Mouse (Mus musculus) adrenal gland, adult 18-20 months (tissue): ENCODE data around the gene Tmem234. TPM values are rescaled to one million over a fixed set of nuclear protein-coding genes. Genes with fewer than 3 reads are reported as not detected.
A peak's percentile ranks its signal among the peaks of the same experiment; 100 is the strongest.

Experiments used
- DNase-seq, 2 experiments: peaks; one replicate each; pipeline ENCODE4 v3.0.0; 2021 to 2022; ENCODE audit warnings: low spot score in 2 of 2
- total RNA-seq, 2 experiments: library from RNA; stranded (reverse); gene quantifications; 1 replicate in 1 of 2; 2 replicates in 1 of 2; pipeline ENCODE4 v1.2.3; 2021

Tmem234 gene
- total RNA-seq, 2 experiments from 2014 or later, result 84.9 to 105 TPM

GRCm38 (mm10) chr4:129620419-129621282 is 20.2 kb downstream of the Tmem234 start:
- no peak for DNase-seq

- no peak for DNase-seq
These were observed 20.9 kb downstream of the Tmem234 start for GRCm38 (mm10) chr4:129621283-129621841.

GRCm38 (mm10) chr4:129622120-129622802 is 21.8 kb downstream of the Tmem234 start:
- DNase-seq, result no peak

- DNase-seq, result no peak
These were observed 22.5 kb downstream of the Tmem234 start for GRCm38 (mm10) chr4:129622803-129623535.

GRCm38 (mm10) chr4:129623681-129624091 is 23.2 kb downstream of the Tmem234 start, which contains the start of gene Ccdc28b:
TSS of gene Ccdc28b (minus strand) at chr4:129623947.
- DNase-seq, result peak in 1 of 2 experiments; percentile 42

- DNase-seq, result peak; percentile 68 to 71
These were observed 24.0 kb downstream of the Tmem234 start for GRCm38 (mm10) chr4:129624281-129625028.

- no peak for DNase-seq
These were observed 24.5 kb downstream of the Tmem234 start for GRCm38 (mm10) chr4:129625029-129625370.

GRCm38 (mm10) chr4:129625496-129625895 is 25.0 kb downstream of the Tmem234 start:
- no peak for DNase-seq

- no peak for DNase-seq
These were observed 25.6 kb downstream of the Tmem234 start for GRCm38 (mm10) chr4:129626035-129626434.

- DNase-seq, result peak in 1 of 2 experiments; percentile 51
These were observed 30.5 kb downstream of the Tmem234 start for GRCm38 (mm10) chr4:129630944-129631343.

- no peak for DNase-seq
These were observed 31.4 kb downstream of the Tmem234 start for GRCm38 (mm10) chr4:129631867-129632266.

GRCm38 (mm10) chr4:129633852-129634251 is 33.4 kb downstream of the Tmem234 start:
- DNase-seq, result no peak

GRCm38 (mm10) chr4:129639221-129639620 is 38.8 kb downstream of the Tmem234 start:
- no peak for DNase-seq

GRCm38 (mm10) chr4:129640101-129640637 is 39.7 kb downstream of the Tmem234 start:
- DNase-seq, result peak; percentile 40 to 45

GRCm38 (mm10) chr4:129640638-129641467 is 40.4 kb downstream of the Tmem234 start, which contains the start of gene Txlna:
TSS of gene Txlna (minus strand) at chr4:129641065.
- DNase-seq, result peak; percentile 89 to 92

- no peak for DNase-seq
These were observed 41.3 kb downstream of the Tmem234 start for GRCm38 (mm10) chr4:129641756-129642155.

GRCm38 (mm10) chr4:129645204-129645603 is 44.7 kb downstream of the Tmem234 start:
- no peak for DNase-seq

- DNase-seq, result no peak
These were observed 48.2 kb downstream of the Tmem234 start for GRCm38 (mm10) chr4:129648656-129649055.

GRCm38 (mm10) chr4:129650359-129650758 is 49.9 kb downstream of the Tmem234 start:
- no peak for DNase-seq
